Mouse (Mus musculus) right cerebral cortex, postnatal 36 days (tissue): ENCODE results near the gene Prr19.
"Not testable (repeated sequence)": the region's sequence is repeated elsewhere in the genome, so short reads cannot be mapped to it uniquely, and the experiment has no call there.

Experiments
- DNase-seq, 2 experiments: peaks; one replicate each; pipeline ENCODE4 v3.0.0; 2022; ENCODE audit warnings: low spot score in 2 of 2, mixed read lengths in 1 of 2

Prr19 gene

DNA sequence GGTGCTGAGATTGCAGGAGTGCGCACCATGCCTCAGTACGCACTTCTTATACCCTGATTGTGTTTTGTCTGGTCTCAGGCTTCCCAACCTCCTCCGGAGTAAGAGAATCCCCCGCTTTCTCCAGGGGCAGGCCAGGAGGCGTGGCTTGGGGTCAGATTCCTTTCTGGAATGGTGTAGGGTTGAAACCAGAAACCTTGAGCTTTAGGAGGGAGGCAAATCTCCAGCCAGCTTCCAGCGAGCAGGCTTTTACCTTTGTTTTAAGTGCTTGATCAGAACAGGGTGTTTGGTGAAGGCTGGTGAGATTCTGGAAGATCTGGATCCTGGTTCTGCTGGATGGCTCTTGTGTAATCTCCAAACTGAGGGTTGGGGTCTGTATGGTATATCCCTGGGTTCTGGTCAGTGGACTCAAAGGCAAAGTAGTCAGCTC lies 20.9 kb downstream of the Prr19 start:
- DNase-seq = no peak

GRCm38 (mm10) chr7:25323219-25323618 lies 22.0 kb downstream of the Prr19 start:
- no peak for DNase-seq

- DNase-seq = not testable (repeated sequence)
These were observed 24.2 kb downstream of the Prr19 start for GRCm38 (mm10) chr7:25325431-25325830.

GRCm38 (mm10) chr7:25326233-25326632 lies 25.0 kb downstream of the Prr19 start:
- DNase-seq = no peak

GRCm38 (mm10) chr7:25333596-25334307 lies 32.5 kb downstream of the Prr19 start:
- peak in 1 of 2 experiments; percentile 46 for DNase-seq

GRCm38 (mm10) chr7:25334472-25334871 lies 33.3 kb downstream of the Prr19 start:
- no peak for DNase-seq

- DNase-seq = no peak
These were observed 38.1 kb downstream of the Prr19 start for GRCm38 (mm10) chr7:25339329-25339728.

- peak in 1 of 2 experiments; percentile 54 for DNase-seq
These were observed 40.0 kb downstream of the Prr19 start for GRCm38 (mm10) chr7:25341000-25341784.

DNA sequence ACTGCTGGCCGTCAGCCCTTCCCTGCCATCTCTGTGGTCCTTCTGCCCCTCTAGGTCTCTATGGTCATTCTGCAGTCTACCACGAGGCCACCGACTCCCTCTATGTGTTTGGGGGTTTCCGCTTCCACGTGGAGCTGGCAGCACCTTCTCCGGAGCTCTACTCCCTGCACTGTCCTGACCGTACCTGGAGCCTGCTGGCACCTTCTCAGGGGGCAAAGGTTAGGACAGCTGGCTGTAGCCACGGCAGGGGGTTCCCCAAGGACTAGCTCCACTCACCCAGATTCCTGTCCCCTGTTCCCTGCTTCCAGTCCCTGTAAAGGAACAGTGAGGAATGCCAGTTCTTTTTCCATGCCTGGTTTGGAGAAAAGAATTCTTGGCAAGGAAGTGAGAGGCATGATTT lies 47.6 kb downstream of the Prr19 start:
- no peak for DNase-seq
